Mouse (Mus musculus) olfactory bulb, adult 2 months (tissue): ENCODE measurements at regions not wholly inside any gene's neighbourhood (a gene's known extent, or its start where the extent isn't known, plus 50 kb on each side); places are given as distances from the start of the nearest gene placed in this dataset.

Experiments used
- CTCF ChIP-seq: fragments of 200-500 bp; IDR thresholded peaks from 2 replicates; pipeline ENCODE4 v1.5.1; 2012; ENCODE audit warnings: low read depth, mild to moderate bottlenecking, low read length, moderate library complexity; ENCODE audit not compliant: insufficient read depth
- POLR2A ChIP-seq: fragments of 200-500 bp; IDR thresholded peaks from 2 replicates; pipeline ENCODE4 v1.6.1; 2012; ENCODE audit warnings: mild to moderate bottlenecking, low read depth, low read length, moderate library complexity; ENCODE audit not compliant: insufficient read depth

DNA sequence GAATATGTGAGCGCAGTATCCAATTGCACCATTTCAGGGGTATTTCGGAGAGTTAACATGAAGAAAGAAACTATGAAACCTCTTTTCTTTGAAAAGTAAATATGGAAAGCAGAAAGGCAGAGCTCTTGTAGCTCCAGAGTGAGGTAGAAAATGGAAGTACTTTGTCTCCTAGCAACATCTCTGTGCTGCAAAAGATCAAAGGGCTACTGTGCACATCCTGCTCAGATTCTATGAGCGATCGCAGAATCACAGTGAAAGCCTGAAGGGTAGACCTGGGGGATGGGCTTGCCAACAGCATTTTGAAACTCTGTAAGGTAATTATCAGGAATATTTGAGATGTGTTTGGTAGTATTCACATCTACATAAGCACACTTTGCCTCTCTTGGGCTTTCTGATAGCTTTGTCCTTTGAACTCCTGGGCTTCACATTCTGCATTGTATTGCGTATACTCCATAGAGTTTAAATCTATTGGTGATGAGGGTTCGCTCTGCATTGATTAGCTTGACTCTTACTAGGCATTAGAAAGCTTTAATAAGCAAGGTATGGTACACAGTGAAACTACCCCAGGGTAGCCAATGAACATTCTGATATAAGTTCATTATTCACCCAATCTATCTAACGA lies 459.5 kb upstream of the Lmcd1 start:
- no peak for TF ChIP-seq CTCF
- TF ChIP-seq POLR2A, result no peak
